In the genomic region with DNA sequence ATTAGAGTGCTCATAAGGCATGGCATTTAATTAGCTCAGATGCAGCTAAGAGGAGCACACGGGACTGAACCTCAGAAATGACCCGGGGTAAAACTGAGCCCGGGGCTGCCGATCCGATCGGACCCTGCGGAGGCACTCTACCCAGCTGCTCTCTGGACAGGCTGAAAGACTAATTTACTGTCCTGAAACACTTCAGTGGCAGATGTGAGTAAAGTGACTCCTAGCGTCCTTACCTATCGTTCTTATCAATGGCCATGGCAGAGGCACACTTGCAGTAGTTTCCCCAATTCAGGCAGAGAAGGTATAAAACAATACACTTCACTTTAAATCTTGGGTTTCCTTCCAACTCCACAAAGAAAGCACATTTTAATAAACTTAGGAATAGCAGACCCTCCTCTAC, we compare ENCODE assay signal across 8 mouse cellular contexts.
DNase-seq lines count a peak whose midpoint lies in the region; ATAC-seq lines count a peak whose summit lies in the region.

No protein-coding gene starts in this region.

- H3K4me2 ChIP-seq in heart, embryonic 14.5 days (ENCODE audit: low read length) = peak overlapping the region; percentile 47
- H3K4me2 ChIP-seq in hindbrain, embryonic 13.5 days = no peak overlapping the region

- intact Hi-C loops in heart, postnatal 36 days (cut with DNase I) = loop anchor here (5.0 kb wide), 1 partner anchor 76 kb away; the partner anchor contains the start of gene Disp1

- H3K27ac ChIP-seq in heart, embryonic 14.5 days (replicated peaks in 1 of 2; ENCODE audit: control insufficient read depth in 1 of 2, insufficient read depth in 1 of 2, low read depth in 2 of 2, low read length in 2 of 2) = 0 out of 4 replicates have a peak overlapping the region, but pooled peaks of 1 of the 2 experiments have one; percentile 14
- H3K27ac ChIP-seq in hindbrain, embryonic 13.5 days = no peak overlapping the region

- no peaks in the 10 kb centered on the region for H3K9me3 ChIP-seq in heart, embryonic 14.5 days (ENCODE audit: control insufficient read depth, low read length)
- H3K9me3 ChIP-seq in hindbrain, embryonic 13.5 days = no peaks in the 10 kb centered on the region

- DNase-seq in heart, postnatal 36 days = no peak
- DNase-seq in embryo, embryonic 11 days = peak; percentile 54
- DNase-seq in spleen, adult 12 weeks (ENCODE audit: low spot score) = no peak
- DNase-seq in layer of hippocampus, adult 8-10 months (ENCODE audit: low spot score in 2 of 2) = no peak

- peak overlapping the region; percentile 64; the same call in 1 of the 2 replicates for H3K9ac ChIP-seq in heart, embryonic 14.5 days (ENCODE audit: low read length)
- H3K9ac ChIP-seq in hindbrain, embryonic 13.5 days = peak overlapping the region; percentile 29; the same call in 1 of the 2 replicates

- 22% methylated on average over 9 of the region's 9 CpGs for WGBS in heart, embryonic 14.5 days
- 17% methylated on average over 9 of the region's 9 CpGs for WGBS in hindbrain, embryonic 13.5 days

- H3K4me3 ChIP-seq in heart, embryonic 14.5 days (ENCODE audit: control insufficient read depth in 1 of 2, insufficient read depth in 1 of 2, low read depth in 1 of 2, low read length in 2 of 2) = peak overlapping the region in 1 of 2 experiments; percentile 1; a peak in 2 of 4 replicates
- H3K4me3 ChIP-seq in hindbrain, embryonic 13.5 days = no peak overlapping the region

- H3K4me1 ChIP-seq in heart, embryonic 14.5 days (ENCODE audit: control insufficient read depth in 2 of 2, insufficient read depth in 2 of 2, low read length in 2 of 2) = peaks cover 11 to 30% of the 10 kb centered on the region in 2 experiments
- H3K4me1 ChIP-seq in hindbrain, embryonic 13.5 days (replicated peaks) = peaks cover 48% of the 10 kb centered on the region

- no peaks in the 10 kb centered on the region for H3K27me3 ChIP-seq in heart, embryonic 14.5 days (ENCODE audit: control insufficient read depth, insufficient read depth, low read length)
- no peaks in the 10 kb centered on the region for H3K27me3 ChIP-seq in hindbrain, embryonic 13.5 days

- H3K36me3 ChIP-seq in heart, embryonic 14.5 days (ENCODE audit: control insufficient read depth, insufficient read depth, low read length) = no peaks in the 10 kb centered on the region
- no peaks in the 10 kb centered on the region for H3K36me3 ChIP-seq in hindbrain, embryonic 13.5 days

- no peak for ATAC-seq in heart, embryonic 14.5 days (ENCODE audit: insufficient number of reproducible peaks, insufficient read depth, low FRiP score, low read depth)
- no peak for ATAC-seq in hindbrain, embryonic 13.5 days (ENCODE audit: low FRiP score)
- ATAC-seq in megakaryocyte-erythroid progenitor cell, adult 5-6 weeks (replicated peaks; ENCODE audit: low FRiP score, low TSS enrichment, poor library complexity, severe bottlenecking) = peak; percentile 34; the same call in 1 of the 2 replicates
- ATAC-seq in frontal cortex, adult (ENCODE audit: low TSS enrichment) = no peak
